Mouse (Mus musculus): ENCODE data around the gene Slc35g3. TPM values are rescaled to one million over a fixed set of nuclear protein-coding genes. Genes with fewer than 3 reads are reported as not detected.

The Slc35g3 gene
- polyA plus RNA-seq, 1 experiment from 2014 or later = not detected

GRCm38 (mm10) chr11:69714636-69715329, 47.0 kb downstream of the Slc35g3 start:
- H3K9me3 ChIP-seq (replicated peaks; ENCODE audit: low read length) = no peaks in the 10 kb centered on the region
- no peak overlapping the region for H3K4me2 ChIP-seq (ENCODE audit: low read length)
- no peak overlapping the region for H3K4me3 ChIP-seq (replicated peaks; ENCODE audit: low read depth, low read length)
- H3K36me3 ChIP-seq (ENCODE audit: insufficient read depth, low read length) = no peaks in the 10 kb centered on the region
- ATAC-seq (replicated peaks; ENCODE audit: low FRiP score, low read depth) (peak; percentile 68), DNase-seq (ENCODE audit: low spot score) (peak; percentile 63)
- H3K27ac ChIP-seq = peak overlapping the region; percentile 83
- TF ChIP-seq CTCF (IDR thresholded peaks at IDR 0.05; ENCODE audit: low read depth) = no peak
- no peak overlapping the region for H3K9ac ChIP-seq (ENCODE audit: low read depth, low read length)
- no peaks in the 10 kb centered on the region for H3K4me1 ChIP-seq (replicated peaks; ENCODE audit: insufficient read depth, low read length)
- no peaks in the 10 kb centered on the region for H3K27me3 ChIP-seq (ENCODE audit: insufficient read depth, low read length)
- 35% methylated on average over 18 of the region's 18 CpGs for WGBS

- DNase-seq (ENCODE audit: low spot score) (peak; percentile 80), ATAC-seq (replicated peaks; ENCODE audit: low FRiP score, low read depth) (peak; percentile 53)
- H3K9ac ChIP-seq (ENCODE audit: low read depth, low read length) = no peak overlapping the region
- H3K9me3 ChIP-seq (replicated peaks; ENCODE audit: low read length) = no peaks in the 10 kb centered on the region
- no peak overlapping the region for H3K4me2 ChIP-seq (ENCODE audit: low read length)
- no peaks in the 10 kb centered on the region for H3K27me3 ChIP-seq (ENCODE audit: insufficient read depth, low read length)
- WGBS = 45% methylated on average over 20 of the region's 20 CpGs
- H3K27ac ChIP-seq = peak overlapping the region; percentile 50; the same call in 1 of the 2 replicates
- TF ChIP-seq CTCF (IDR thresholded peaks at IDR 0.05; ENCODE audit: low read depth) = no peak
- H3K4me1 ChIP-seq (replicated peaks; ENCODE audit: insufficient read depth, low read length) = no peaks in the 10 kb centered on the region
- H3K36me3 ChIP-seq (ENCODE audit: insufficient read depth, low read length) = no peaks in the 10 kb centered on the region
- no peak overlapping the region for H3K4me3 ChIP-seq (replicated peaks; ENCODE audit: low read depth, low read length)
Measured at GRCm38 (mm10) chr11:69712954-69713672, 48.7 kb downstream of the Slc35g3 start.

- TF ChIP-seq CTCF (IDR thresholded peaks at IDR 0.05; ENCODE audit: low read depth) = no peak
- ATAC-seq (replicated peaks; ENCODE audit: low FRiP score, low read depth) (no peak), DNase-seq (ENCODE audit: low spot score) (no peak)
- Histone ChIP-seq H3K36me3 (ENCODE audit: insufficient read depth, low read length) (no peaks in the 10 kb centered on the region), H3K9me3 (replicated peaks; ENCODE audit: low read length) (no peaks in the 10 kb centered on the region), H3K27me3 (ENCODE audit: insufficient read depth, low read length) (no peaks in the 10 kb centered on the region), H3K27ac (no peak overlapping the region), H3K9ac (ENCODE audit: low read depth, low read length) (no peak overlapping the region), H3K4me2 (ENCODE audit: low read length) (no peak overlapping the region), H3K4me3 (replicated peaks; ENCODE audit: low read depth, low read length) (no peak overlapping the region), H3K4me1 (replicated peaks; ENCODE audit: insufficient read depth, low read length) (no peaks in the 10 kb centered on the region)
- WGBS = 80% methylated on average over 2 of the region's 2 CpGs
Measured at GRCm38 (mm10) chr11:69711082-69711481, 50.7 kb downstream of the Slc35g3 start.

- DNase-seq (ENCODE audit: low spot score) (no peak), ATAC-seq (replicated peaks; ENCODE audit: low FRiP score, low read depth) (no peak)
- H3K4me1 ChIP-seq (replicated peaks; ENCODE audit: insufficient read depth, low read length) = no peaks in the 10 kb centered on the region
- no peak overlapping the region for H3K27ac ChIP-seq
- no peak for TF ChIP-seq CTCF (IDR thresholded peaks at IDR 0.05; ENCODE audit: low read depth)
- H3K4me2 ChIP-seq (ENCODE audit: low read length) = no peak overlapping the region
- no peaks in the 10 kb centered on the region for H3K27me3 ChIP-seq (ENCODE audit: insufficient read depth, low read length)
- H3K9ac ChIP-seq (ENCODE audit: low read depth, low read length) = no peak overlapping the region
- no peaks in the 10 kb centered on the region for H3K9me3 ChIP-seq (replicated peaks; ENCODE audit: low read length)
- 78% methylated on average over 3 of the region's 3 CpGs for WGBS
- no peaks in the 10 kb centered on the region for H3K36me3 ChIP-seq (ENCODE audit: insufficient read depth, low read length)
- no peak overlapping the region for H3K4me3 ChIP-seq (replicated peaks; ENCODE audit: low read depth, low read length)
Measured at GRCm38 (mm10) chr11:69710470-69710869, 51.3 kb downstream of the Slc35g3 start.

Other genes with a start within 250 kb of the Slc35g3 start
- gene Dnah2, start 212.9 kb downstream of the Slc35g3 start, polyA plus RNA-seq (2015; fragmentation: Nextera tagmentation; extraction: Ambion mirVana) = 0.32 and 0.52 TPM in 2 replicates
- 7.7 and 7.8 TPM in 2 replicates for gene Efnb3, start 201.8 kb downstream of the Slc35g3 start, polyA plus RNA-seq (2015; fragmentation: Nextera tagmentation; extraction: Ambion mirVana)
- 17.9 and 19.4 TPM in 2 replicates for gene Wrap53, start 181.7 kb downstream of the Slc35g3 start, polyA plus RNA-seq (2015; fragmentation: Nextera tagmentation; extraction: Ambion mirVana)
- gene Trp53, start 181.6 kb downstream of the Slc35g3 start, polyA plus RNA-seq (2015; fragmentation: Nextera tagmentation; extraction: Ambion mirVana) = 117 and 121 TPM in 2 replicates
- 13.7 and 16.3 TPM in 2 replicates for gene Atp1b2, start 156.0 kb downstream of the Slc35g3 start, polyA plus RNA-seq (2015; fragmentation: Nextera tagmentation; extraction: Ambion mirVana)
- gene Shbg, start 144.1 kb downstream of the Slc35g3 start, polyA plus RNA-seq (2015; fragmentation: Nextera tagmentation; extraction: Ambion mirVana) = 0.13 TPM in 1 of 2 replicates, not detected in the other
- 27.6 and 31.3 TPM in 2 replicates for gene Sat2, start 139.9 kb downstream of the Slc35g3 start, polyA plus RNA-seq (2015; fragmentation: Nextera tagmentation; extraction: Ambion mirVana)
- 17.4 and 18.4 TPM in 2 replicates for gene Fxr2, start 129.0 kb downstream of the Slc35g3 start, polyA plus RNA-seq (2015; fragmentation: Nextera tagmentation; extraction: Ambion mirVana)
- gene Sox15, start 106.7 kb downstream of the Slc35g3 start, polyA plus RNA-seq (2015; fragmentation: Nextera tagmentation; extraction: Ambion mirVana) = 0.28 and 0.32 TPM in 2 replicates
- 82.6 and 85.7 TPM in 2 replicates for gene Mpdu1, start 99.3 kb downstream of the Slc35g3 start, polyA plus RNA-seq (2015; fragmentation: Nextera tagmentation; extraction: Ambion mirVana)
- 10.4 and 12.8 TPM in 2 replicates for gene Cd68, start 95.8 kb downstream of the Slc35g3 start, polyA plus RNA-seq (2015; fragmentation: Nextera tagmentation; extraction: Ambion mirVana)
- gene Eif4a1, start 89.5 kb downstream of the Slc35g3 start, polyA plus RNA-seq (2015; fragmentation: Nextera tagmentation; extraction: Ambion mirVana) = 468 and 493 TPM in 2 replicates
- gene Senp3, start 79.9 kb downstream of the Slc35g3 start, polyA plus RNA-seq (2015; fragmentation: Nextera tagmentation; extraction: Ambion mirVana) = 52.2 and 59.4 TPM in 2 replicates
- gene Tnfsf13, start 76.2 kb downstream of the Slc35g3 start, polyA plus RNA-seq (2015; fragmentation: Nextera tagmentation; extraction: Ambion mirVana) = 0.43 and 0.89 TPM in 2 replicates
- gene Tnfsf12, start 66.1 kb downstream of the Slc35g3 start, polyA plus RNA-seq (2015; fragmentation: Nextera tagmentation; extraction: Ambion mirVana) = 14.1 and 15.8 TPM in 2 replicates
- 8.0 and 8.4 TPM in 2 replicates for gene Tnfsfm13, start 65.9 kb downstream of the Slc35g3 start, polyA plus RNA-seq (2015; fragmentation: Nextera tagmentation; extraction: Ambion mirVana)
- 19.0 and 21.0 TPM in 2 replicates for gene Polr2a, start 3.3 kb downstream of the Slc35g3 start, polyA plus RNA-seq (2015; fragmentation: Nextera tagmentation; extraction: Ambion mirVana)
- gene Zbtb4, start 3.9 kb upstream of the Slc35g3 start, polyA plus RNA-seq (2015; fragmentation: Nextera tagmentation; extraction: Ambion mirVana) = 2.7 and 3.3 TPM in 2 replicates
- gene Chrnb1, start 34.0 kb upstream of the Slc35g3 start, polyA plus RNA-seq (2015; fragmentation: Nextera tagmentation; extraction: Ambion mirVana) = 12.0 and 12.1 TPM in 2 replicates
- 0.63 and 0.98 TPM in 2 replicates for gene Fgf11, start 39.9 kb upstream of the Slc35g3 start, polyA plus RNA-seq (2015; fragmentation: Nextera tagmentation; extraction: Ambion mirVana)
- gene Tmem102, start 43.7 kb upstream of the Slc35g3 start, polyA plus RNA-seq (2015; fragmentation: Nextera tagmentation; extraction: Ambion mirVana) = 22.9 and 23.0 TPM in 2 replicates
- gene Gm39566, start 53.3 kb upstream of the Slc35g3 start, polyA plus RNA-seq (2015; fragmentation: Nextera tagmentation; extraction: Ambion mirVana) = not detected in 2 replicates
- not detected in 2 replicates for gene Spem2, start 56.5 kb upstream of the Slc35g3 start, polyA plus RNA-seq (2015; fragmentation: Nextera tagmentation; extraction: Ambion mirVana)
- gene Spem1, start 60.2 kb upstream of the Slc35g3 start, polyA plus RNA-seq (2015; fragmentation: Nextera tagmentation; extraction: Ambion mirVana) = not detected in 2 replicates
- gene Nlgn2, start 75.8 kb upstream of the Slc35g3 start, polyA plus RNA-seq (2015; fragmentation: Nextera tagmentation; extraction: Ambion mirVana) = 4.1 and 4.7 TPM in 2 replicates
- 485 and 528 TPM in 2 replicates for gene Tmem256, start 76.5 kb upstream of the Slc35g3 start, polyA plus RNA-seq (2015; fragmentation: Nextera tagmentation; extraction: Ambion mirVana)
- gene Plscr3, start 84.4 kb upstream of the Slc35g3 start, polyA plus RNA-seq (2015; fragmentation: Nextera tagmentation; extraction: Ambion mirVana) = 96.4 and 102 TPM in 2 replicates
- 6.3 and 7.0 TPM in 2 replicates for gene Tnk1, start 96.8 kb upstream of the Slc35g3 start, polyA plus RNA-seq (2015; fragmentation: Nextera tagmentation; extraction: Ambion mirVana)
- gene Tmem95, start 116.0 kb upstream of the Slc35g3 start, polyA plus RNA-seq (2015; fragmentation: Nextera tagmentation; extraction: Ambion mirVana) = not detected in 2 replicates
- 7.7 and 7.8 TPM in 2 replicates for gene Kctd11, start 119.4 kb upstream of the Slc35g3 start, polyA plus RNA-seq (2015; fragmentation: Nextera tagmentation; extraction: Ambion mirVana)
- 0.33 and 0.48 TPM in 2 replicates for gene Acap1, start 133.6 kb upstream of the Slc35g3 start, polyA plus RNA-seq (2015; fragmentation: Nextera tagmentation; extraction: Ambion mirVana)
- 12.5 and 13.0 TPM in 2 replicates for gene 2810408A11Rik, start 139.0 kb upstream of the Slc35g3 start, polyA plus RNA-seq (2015; fragmentation: Nextera tagmentation; extraction: Ambion mirVana)
- gene Neurl4, start 139.1 kb upstream of the Slc35g3 start, polyA plus RNA-seq (2015; fragmentation: Nextera tagmentation; extraction: Ambion mirVana) = 9.7 and 12.7 TPM in 2 replicates
- gene Gps2, start 151.9 kb upstream of the Slc35g3 start, polyA plus RNA-seq (2015; fragmentation: Nextera tagmentation; extraction: Ambion mirVana) = 63.0 and 65.0 TPM in 2 replicates
- 1,371 and 1,476 TPM in 2 replicates for gene Eif5a, start 160.0 kb upstream of the Slc35g3 start, polyA plus RNA-seq (2015; fragmentation: Nextera tagmentation; extraction: Ambion mirVana)
- 6.8 and 7.5 TPM in 2 replicates for gene Ybx2, start 173.8 kb upstream of the Slc35g3 start, polyA plus RNA-seq (2015; fragmentation: Nextera tagmentation; extraction: Ambion mirVana)
- gene Slc2a4, start 186.2 kb upstream of the Slc35g3 start, polyA plus RNA-seq (2015; fragmentation: Nextera tagmentation; extraction: Ambion mirVana) = 21.4 and 23.1 TPM in 2 replicates
- gene Cldn7, start 202.8 kb upstream of the Slc35g3 start, polyA plus RNA-seq (2015; fragmentation: Nextera tagmentation; extraction: Ambion mirVana) = 238 and 246 TPM in 2 replicates
- 28.3 and 29.1 TPM in 2 replicates for gene Ctdnep1, start 219.2 kb upstream of the Slc35g3 start, polyA plus RNA-seq (2015; fragmentation: Nextera tagmentation; extraction: Ambion mirVana)
- gene Elp5, start 220.5 kb upstream of the Slc35g3 start, polyA plus RNA-seq (2015; fragmentation: Nextera tagmentation; extraction: Ambion mirVana) = 97.3 and 97.9 TPM in 2 replicates
- 626 TPM in 2 replicates for gene Gabarap, start 229.2 kb upstream of the Slc35g3 start, polyA plus RNA-seq (2015; fragmentation: Nextera tagmentation; extraction: Ambion mirVana)
- gene Phf23, start 233.8 kb upstream of the Slc35g3 start, polyA plus RNA-seq (2015; fragmentation: Nextera tagmentation; extraction: Ambion mirVana) = 61.9 and 62.6 TPM in 2 replicates
- gene Dvl2, start 238.6 kb upstream of the Slc35g3 start, polyA plus RNA-seq (2015; fragmentation: Nextera tagmentation; extraction: Ambion mirVana) = 25.8 and 27.1 TPM in 2 replicates

Data from kidney, postnatal 0 days (tissue).